Mouse (Mus musculus) forebrain, embryonic 15.5 days (tissue): ENCODE measurements around the gene Mmaa. TPM values are rescaled to one million over a fixed set of nuclear protein-coding genes. Genes with fewer than 3 reads are reported as not detected.

Source experiments
- ATAC-seq: fragments of 200-750 bp; cut with Nextera tagmentation; replicated peaks from 2 replicates; pipeline ENCODE4 v1.8.0; 2017; ENCODE audit warnings: mild to moderate bottlenecking, moderate TSS enrichment, moderate library complexity
- H3K27ac ChIP-seq: fragments of 300-500 bp; sonication (generic); replicated peaks from 2 replicates; pipeline ENCODE4 v1.5.1; 2015; ENCODE audit warnings: mild to moderate bottlenecking, inconsistent platforms
- H3K27me3 ChIP-seq: fragments of 300-500 bp; sonication (generic); 2 replicates; pipeline ENCODE4 v1.6.1; 2015; ENCODE audit warnings: inconsistent platforms
- H3K36me3 ChIP-seq: fragments of 300-500 bp; sonication (generic); 2 replicates; pipeline ENCODE4 v1.6.1; 2015; ENCODE audit warnings: mild to moderate bottlenecking, inconsistent platforms
- H3K4me1 ChIP-seq: fragments of 300-500 bp; sonication (generic); 2 replicates; pipeline ENCODE4 v1.6.1; 2015; ENCODE audit warnings: inconsistent platforms
- H3K4me2 ChIP-seq: fragments of 300-500 bp; sonication (generic); replicated peaks from 2 replicates; pipeline ENCODE4 v1.6.1; 2015; ENCODE audit warnings: mild to moderate bottlenecking, inconsistent platforms
- H3K4me3 ChIP-seq: fragments of 300-500 bp; sonication (generic); 2 replicates; pipeline ENCODE4 v1.5.1; 2015; ENCODE audit warnings: mild to moderate bottlenecking, inconsistent platforms
- H3K9ac ChIP-seq: fragments of 300-500 bp; sonication (generic); replicated peaks from 2 replicates; pipeline ENCODE4 v1.6.1; 2015; ENCODE audit warnings: mild to moderate bottlenecking, inconsistent platforms
- H3K9me3 ChIP-seq: fragments of 300-500 bp; sonication (generic); 2 replicates; pipeline ENCODE4 v1.6.1; 2016; ENCODE audit warnings: inconsistent platforms
- WGBS: fragments of 180-500 bp; shearing (Covaris S2); methylation state at CpG from one replicate; pipeline ENCODE4 v1.1.7; 2015; ENCODE audit warnings: mixed read lengths; 5-methylcytosine and 5-hydroxymethylcytosine counted together
- polyA plus RNA-seq: library from polyadenylated mRNA; unstranded; fragments of >200 nt; fragmentation: Nextera tagmentation; extraction: Ambion mirVana; gene quantifications from 2 replicates; pipeline ENCODE4 v1.2.1, GENCODE M21; 2015

Gene Mmaa
- polyA plus RNA-seq, 1 experiment from 2014 or later = 25.6 TPM

DNA sequence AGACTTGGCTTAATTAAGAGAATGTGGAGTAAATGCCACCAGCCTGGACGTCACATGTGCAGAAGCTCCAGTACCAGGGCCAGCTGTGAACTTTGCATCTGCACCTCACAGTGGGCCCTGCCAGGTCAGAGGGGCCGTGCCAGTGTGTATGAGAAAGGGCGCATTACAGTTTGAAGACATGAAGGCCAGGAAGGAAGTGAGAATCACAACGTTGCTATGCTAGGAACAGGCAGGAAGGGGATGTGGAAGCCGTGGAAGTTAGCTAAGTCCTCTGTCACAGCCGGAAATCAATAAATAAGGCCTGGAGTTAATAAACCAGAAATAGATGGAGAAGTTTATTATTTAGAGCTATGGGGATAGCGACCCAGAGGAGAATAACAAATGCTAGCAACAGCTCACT is 28.4 kb upstream of the Mmaa start:
- H3K36me3 ChIP-seq = no peaks in the 10 kb centered on the region
- WGBS = 74% methylated on average over 7 of the region's 7 CpGs

DNA sequence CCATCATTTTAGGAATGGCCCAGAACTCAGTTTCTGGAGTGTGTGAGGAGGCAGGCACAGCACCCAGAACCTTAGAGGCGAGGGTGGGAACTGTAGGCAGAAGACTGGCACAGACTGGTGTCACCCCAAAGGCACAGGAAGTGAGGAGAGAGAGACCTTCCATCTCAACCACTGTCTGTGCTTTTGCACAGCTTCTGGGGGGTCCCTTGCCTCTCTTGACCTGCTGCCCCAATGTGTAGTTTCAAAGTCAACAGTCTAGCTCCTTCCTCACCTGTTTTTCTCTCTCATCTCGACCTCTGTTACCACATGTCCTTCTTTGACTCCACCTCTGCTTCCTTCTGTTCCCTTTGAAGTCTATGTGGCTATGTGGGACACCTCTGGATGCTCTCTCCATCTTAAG is 16.1 kb upstream of the Mmaa start:
- no peaks in the 10 kb centered on the region for H3K27me3 ChIP-seq
- no peak overlapping the region for H3K9ac ChIP-seq
- H3K36me3 ChIP-seq = no peaks in the 10 kb centered on the region
- H3K4me3 ChIP-seq = no peak overlapping the region
- H3K4me1 ChIP-seq = no peaks in the 10 kb centered on the region
- H3K9me3 ChIP-seq = no peaks in the 10 kb centered on the region
- no peak for ATAC-seq
- WGBS = 76% methylated on average over 2 of the region's 2 CpGs
- H3K4me2 ChIP-seq = no peak overlapping the region
- H3K27ac ChIP-seq = no peak overlapping the region

More for the DNA sequence above, 28.4 kb upstream of the Mmaa start:
- H3K4me2 ChIP-seq = no peak overlapping the region
- H3K9ac ChIP-seq = no peak overlapping the region
- H3K9me3 ChIP-seq = no peaks in the 10 kb centered on the region
- ATAC-seq = no peak
- H3K27me3 ChIP-seq = no peaks in the 10 kb centered on the region
- no peak overlapping the region for H3K27ac ChIP-seq
- H3K4me1 ChIP-seq = no peaks in the 10 kb centered on the region
- no peak overlapping the region for H3K4me3 ChIP-seq

DNA sequence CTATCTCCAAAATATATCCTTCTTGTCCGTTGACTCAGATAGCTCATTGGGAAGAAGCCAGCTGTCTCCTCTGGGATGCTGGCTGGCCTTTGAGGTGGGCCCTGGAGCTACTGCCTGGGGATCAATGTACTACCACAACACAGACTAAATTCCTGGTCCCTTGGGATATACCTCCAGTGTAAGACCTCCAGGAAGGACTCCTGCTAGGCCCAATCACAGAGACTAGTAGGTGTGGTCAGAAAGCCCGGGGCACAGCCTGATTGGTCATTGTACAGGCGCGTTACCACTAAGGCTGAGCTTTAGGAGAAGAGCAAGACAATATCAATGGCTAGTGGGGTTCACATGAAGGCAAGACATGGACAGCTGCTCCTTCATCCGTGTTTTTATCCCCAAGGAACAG is 11.2 kb upstream of the Mmaa start:
- H3K4me1 ChIP-seq = no peaks in the 10 kb centered on the region
- ATAC-seq = no peak
- H3K27me3 ChIP-seq = no peaks in the 10 kb centered on the region
- H3K4me3 ChIP-seq = no peak overlapping the region
- H3K9me3 ChIP-seq = no peaks in the 10 kb centered on the region
- no peak overlapping the region for H3K4me2 ChIP-seq
- WGBS = 69% methylated on average over 5 of the region's 5 CpGs
- H3K9ac ChIP-seq = no peak overlapping the region
- H3K27ac ChIP-seq = no peak overlapping the region
- no peaks in the 10 kb centered on the region for H3K36me3 ChIP-seq

DNA sequence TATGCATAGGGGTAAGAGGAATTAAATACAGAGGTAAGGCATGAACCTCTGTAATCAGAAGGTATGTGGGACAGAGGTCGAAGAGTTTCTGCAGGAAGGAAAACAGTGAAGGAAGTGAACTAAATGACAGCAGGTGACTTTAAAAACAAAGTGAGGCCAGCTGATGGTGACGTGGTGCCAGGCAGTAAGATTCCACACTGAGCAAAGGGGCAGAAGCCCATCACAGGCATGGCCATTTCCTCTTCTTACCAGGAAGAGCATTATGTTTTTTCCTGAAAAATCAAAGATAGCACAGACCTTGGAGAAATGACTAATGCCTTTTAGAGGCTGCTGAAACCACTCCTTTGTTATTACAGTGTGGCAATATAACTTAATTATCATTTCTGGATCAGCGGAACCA is 6.8 kb upstream of the Mmaa start:
- Histone ChIP-seq H3K4me3 (no peak overlapping the region), H3K36me3 (no peaks in the 10 kb centered on the region), H3K4me1 (no peaks in the 10 kb centered on the region), H3K27me3 (no peaks in the 10 kb centered on the region), H3K9me3 (no peaks in the 10 kb centered on the region), H3K9ac (no peak overlapping the region), H3K4me2 (no peak overlapping the region), H3K27ac (no peak overlapping the region)
- 86% methylated on average over 3 of the region's 3 CpGs for WGBS
- no peak for ATAC-seq

DNA sequence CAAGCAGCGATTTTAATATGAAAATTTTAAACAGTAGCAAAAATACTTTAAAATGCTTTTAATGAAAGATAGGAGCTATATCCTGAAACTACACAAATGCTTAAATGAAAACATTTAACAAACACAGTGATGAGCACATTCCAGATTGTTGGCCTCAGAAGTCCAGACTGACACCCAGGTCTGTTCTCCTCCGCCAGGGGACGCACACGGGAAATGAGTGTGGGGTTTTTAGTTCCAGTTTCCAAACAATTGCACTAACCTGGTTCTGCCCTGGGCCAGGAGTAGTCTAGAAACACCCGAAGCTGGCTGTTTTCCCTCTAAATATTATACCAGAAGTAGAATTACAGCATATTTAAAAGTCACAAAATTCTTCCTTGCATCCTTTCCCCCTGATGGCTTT is 5.0 kb upstream of the Mmaa start:
- Histone ChIP-seq H3K36me3 (no peaks in the 10 kb centered on the region), H3K27ac (no peak overlapping the region), H3K4me3 (no peak overlapping the region), H3K9me3 (no peaks in the 10 kb centered on the region), H3K4me1 (peaks cover 7% of the 10 kb centered on the region), H3K9ac (no peak overlapping the region), H3K27me3 (no peaks in the 10 kb centered on the region), H3K4me2 (no peak overlapping the region)
- no peak for ATAC-seq
- WGBS = 87% methylated on average over 5 of the region's 5 CpGs

DNA sequence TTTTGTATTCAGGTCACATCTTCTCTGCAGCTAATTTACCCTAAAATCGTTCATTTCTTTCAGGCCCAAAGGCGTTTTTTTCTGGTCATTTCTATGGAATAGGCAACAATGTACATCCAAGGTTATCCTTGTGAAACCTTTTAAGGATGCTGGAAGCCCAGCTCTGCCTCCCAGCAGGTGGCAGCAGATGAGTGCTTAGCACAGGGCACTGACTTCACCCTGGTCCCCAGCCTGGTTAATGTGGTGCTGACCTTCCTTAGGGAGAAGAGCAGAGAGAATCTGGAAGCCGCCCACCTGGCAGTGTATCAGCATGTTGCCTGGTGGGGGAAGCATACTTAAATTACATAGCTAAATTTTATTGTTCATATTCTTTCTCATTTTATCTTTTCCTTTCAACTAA is 3.0 kb upstream of the Mmaa start:
- no peak for ATAC-seq
- 16% methylated on average over 3 of the region's 3 CpGs for WGBS
- H3K4me3 ChIP-seq = no peak overlapping the region
- no peaks in the 10 kb centered on the region for H3K36me3 ChIP-seq
- H3K9ac ChIP-seq = no peak overlapping the region
- H3K9me3 ChIP-seq = no peaks in the 10 kb centered on the region
- no peaks in the 10 kb centered on the region for H3K27me3 ChIP-seq
- no peak overlapping the region for H3K4me2 ChIP-seq
- no peak overlapping the region for H3K27ac ChIP-seq
- peaks cover 19% of the 10 kb centered on the region for H3K4me1 ChIP-seq

DNA sequence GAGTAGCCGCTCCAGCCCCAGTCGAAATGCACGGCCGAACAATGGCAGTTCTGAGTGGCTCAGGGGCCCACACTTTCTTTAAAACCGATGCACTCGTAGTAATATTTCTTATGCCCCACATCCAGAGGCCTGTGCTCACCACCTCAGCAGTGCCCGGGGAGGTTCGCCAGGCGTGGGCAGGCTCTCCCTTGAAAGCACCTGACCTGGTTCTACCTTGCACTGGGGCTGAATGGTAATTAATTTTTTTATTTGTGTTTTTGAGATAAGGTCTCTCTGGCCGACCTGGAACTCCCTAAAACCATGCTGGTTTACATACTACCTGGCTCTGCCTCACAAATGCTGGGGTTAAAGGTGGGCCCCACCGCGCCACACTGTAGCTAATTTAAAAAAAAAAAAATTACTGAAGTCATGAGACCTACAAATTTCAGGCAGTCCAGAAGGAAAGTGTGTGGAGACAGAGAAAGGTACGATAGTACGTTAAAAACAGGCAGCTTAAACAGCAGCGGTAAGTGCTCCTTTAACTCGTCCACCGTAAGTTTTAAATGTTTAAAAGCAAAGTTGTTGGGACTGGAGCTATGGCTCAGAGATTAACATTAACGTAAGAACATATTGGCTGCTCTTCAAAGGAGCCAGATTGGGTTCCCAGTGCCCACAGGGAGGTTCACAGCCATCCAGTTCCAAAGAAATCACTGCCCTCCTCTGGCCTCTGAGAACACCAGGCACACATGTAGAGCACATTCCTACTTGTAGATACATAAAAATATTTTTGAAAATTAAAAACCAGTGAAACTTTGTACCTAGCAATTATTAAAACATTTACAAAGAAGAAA is 754 bp upstream of the Mmaa start:
- no peaks in the 10 kb centered on the region for H3K27me3 ChIP-seq
- no peaks in the 10 kb centered on the region for H3K36me3 ChIP-seq
- peaks cover 34% of the 10 kb centered on the region for H3K4me1 ChIP-seq
- ATAC-seq = no peak
- peak overlapping the region; percentile 57 for H3K9ac ChIP-seq
- 13% methylated on average over 18 of the region's 18 CpGs for WGBS
- no peaks in the 10 kb centered on the region for H3K9me3 ChIP-seq
- peak overlapping the region; percentile 67 for H3K4me3 ChIP-seq
- peak overlapping the region; percentile 97 for H3K27ac ChIP-seq
- peak overlapping the region; percentile 70 for H3K4me2 ChIP-seq

DNA sequence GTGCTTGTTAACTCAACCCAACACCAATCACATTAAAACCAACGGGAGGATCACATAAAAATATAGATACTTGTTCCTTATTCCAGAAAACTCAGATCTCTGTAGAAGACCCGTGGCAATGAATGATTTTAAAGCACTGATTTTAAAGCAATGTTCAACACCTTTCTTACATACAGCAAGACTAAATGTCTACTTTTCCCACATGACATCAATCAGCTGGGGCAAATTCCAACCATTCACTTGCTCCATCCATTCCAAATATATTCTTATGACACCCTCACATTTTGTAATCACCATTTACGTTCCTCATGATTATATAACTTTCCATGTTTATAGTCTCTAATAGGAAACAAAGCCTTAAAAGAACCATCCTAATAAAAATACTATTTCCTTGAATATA is 896 bp downstream of the Mmaa start:
- H3K4me3 ChIP-seq = peak overlapping the region; percentile 67
- no peaks in the 10 kb centered on the region for H3K9me3 ChIP-seq
- peak overlapping the region; percentile 70 for H3K4me2 ChIP-seq
- 58% methylated on average over 3 of the region's 3 CpGs for WGBS
- H3K27me3 ChIP-seq = no peaks in the 10 kb centered on the region
- H3K36me3 ChIP-seq = no peaks in the 10 kb centered on the region
- peaks cover 39% of the 10 kb centered on the region for H3K4me1 ChIP-seq
- peak overlapping the region; percentile 97 for H3K27ac ChIP-seq
- peak overlapping the region; percentile 83; the same call in 1 of the 2 replicates for H3K9ac ChIP-seq
- ATAC-seq = no peak

DNA sequence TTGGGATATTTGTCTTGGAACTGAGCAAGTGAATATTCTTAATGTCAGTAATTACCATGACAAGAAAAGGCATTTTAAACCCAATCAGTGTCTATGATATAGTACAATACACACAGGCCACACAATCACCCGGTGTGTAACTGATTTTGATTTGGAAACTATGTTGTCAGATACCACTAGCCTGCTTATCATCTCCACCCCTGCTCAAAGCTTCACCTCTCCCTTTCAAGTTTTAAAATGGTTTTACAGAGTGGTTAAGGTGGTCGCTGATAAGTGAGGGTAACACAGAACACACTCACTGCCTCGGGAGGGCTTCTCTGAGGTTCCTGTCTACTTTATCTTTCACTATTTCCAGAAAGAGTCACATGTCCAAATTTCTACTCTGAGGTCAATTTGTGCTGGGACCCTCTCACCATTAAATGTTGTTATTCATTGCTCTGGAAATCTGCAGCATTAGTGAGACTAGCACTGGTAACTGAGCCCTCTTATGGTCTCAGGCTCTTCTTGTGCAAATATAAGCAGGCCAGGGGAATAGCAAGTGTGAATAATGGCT is 1.9 kb downstream of the Mmaa start:
- 86% methylated on average over 3 of the region's 3 CpGs for WGBS
- Histone ChIP-seq H3K4me1 (peaks cover 39% of the 10 kb centered on the region), H3K27me3 (no peaks in the 10 kb centered on the region), H3K27ac (no peak overlapping the region), H3K9ac (no peak overlapping the region), H3K36me3 (no peaks in the 10 kb centered on the region), H3K4me2 (peak overlapping the region; percentile 70), H3K9me3 (no peaks in the 10 kb centered on the region), H3K4me3 (0 out of 2 replicates have a peak overlapping the region, but pooled peaks have one; percentile 67)
- ATAC-seq = no peak

DNA sequence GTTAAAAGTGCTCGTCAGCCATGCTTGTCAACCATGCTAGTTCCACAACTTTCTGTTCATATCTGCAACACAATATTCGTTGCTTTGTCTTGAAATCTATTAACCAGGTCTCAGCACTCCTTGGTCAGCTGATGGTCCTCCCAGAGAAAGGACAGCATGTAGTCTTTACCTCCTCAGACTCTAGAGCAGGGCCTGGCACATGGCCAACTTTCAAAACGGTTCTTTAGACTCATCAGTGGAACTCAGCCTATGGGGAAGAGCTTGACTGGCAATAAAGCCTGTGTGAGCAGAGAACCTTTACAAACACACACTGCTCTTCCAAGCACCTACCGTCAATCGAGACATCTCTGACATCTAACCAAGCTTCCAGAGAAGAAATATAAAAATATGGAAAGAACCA is 5.1 kb downstream of the Mmaa start:
- 72% methylated on average over 5 of the region's 5 CpGs for WGBS
- peaks cover 32% of the 10 kb centered on the region for H3K4me1 ChIP-seq
- no peak for ATAC-seq
- H3K36me3 ChIP-seq = no peaks in the 10 kb centered on the region
- no peak overlapping the region for H3K4me2 ChIP-seq
- H3K9me3 ChIP-seq = no peaks in the 10 kb centered on the region
- H3K27ac ChIP-seq = no peak overlapping the region
- H3K4me3 ChIP-seq = no peak overlapping the region
- H3K9ac ChIP-seq = no peak overlapping the region
- H3K27me3 ChIP-seq = no peaks in the 10 kb centered on the region

DNA sequence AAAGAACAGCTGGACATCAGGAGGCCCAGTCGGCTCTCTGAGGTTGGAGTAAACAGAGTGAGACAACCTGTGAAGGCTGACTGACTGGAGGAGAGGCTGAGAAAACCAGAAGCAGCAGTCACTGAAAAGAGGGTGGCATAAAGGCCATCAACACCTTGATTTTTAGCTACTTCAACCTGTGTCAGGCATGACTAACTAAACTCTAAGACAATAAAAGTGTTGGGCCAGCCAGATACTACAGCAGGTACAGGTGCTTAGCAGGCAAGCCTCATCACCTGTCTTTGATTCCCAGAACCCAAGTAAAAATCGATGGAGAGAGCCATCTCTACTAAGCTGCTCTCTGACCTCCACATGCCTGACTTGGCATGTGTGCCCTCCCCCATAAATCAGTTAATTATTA is 6.1 kb downstream of the Mmaa start:
- H3K4me1 ChIP-seq = peaks cover 29% of the 10 kb centered on the region
- no peak overlapping the region for H3K27ac ChIP-seq
- no peak for ATAC-seq
- WGBS = 74% methylated on average over 2 of the region's 2 CpGs
- H3K9ac ChIP-seq = no peak overlapping the region
- H3K36me3 ChIP-seq = no peaks in the 10 kb centered on the region
- H3K9me3 ChIP-seq = no peaks in the 10 kb centered on the region
- no peak overlapping the region for H3K4me2 ChIP-seq
- H3K4me3 ChIP-seq = no peak overlapping the region
- H3K27me3 ChIP-seq = no peaks in the 10 kb centered on the region

DNA sequence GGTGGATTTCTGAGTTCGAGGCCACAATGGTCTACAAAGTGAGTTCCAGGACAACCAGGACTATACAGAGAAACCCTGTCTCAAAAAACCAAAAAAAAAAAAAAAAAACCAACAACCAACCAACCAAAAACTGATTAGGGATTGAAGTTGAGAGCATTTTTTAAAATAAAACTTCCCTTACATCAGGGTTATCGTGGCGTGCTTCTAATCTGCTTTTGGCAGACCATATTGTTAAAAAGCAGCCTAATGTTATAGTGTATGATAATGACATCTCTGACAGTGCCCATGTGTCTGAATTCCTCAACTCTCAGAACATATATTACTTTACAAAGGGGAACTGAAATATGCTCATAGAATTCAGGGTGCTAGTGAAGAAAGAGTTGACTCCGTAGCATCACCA is 6.5 kb downstream of the Mmaa start:
- WGBS = 92% methylated on average over 4 of the region's 4 CpGs
- Histone ChIP-seq H3K9me3 (no peaks in the 10 kb centered on the region), H3K27me3 (no peaks in the 10 kb centered on the region), H3K36me3 (no peaks in the 10 kb centered on the region; the same call in 1 of the 2 replicates), H3K4me1 (peaks cover 25% of the 10 kb centered on the region), H3K4me3 (no peak overlapping the region), H3K4me2 (no peak overlapping the region), H3K27ac (no peak overlapping the region), H3K9ac (no peak overlapping the region)
- no peak for ATAC-seq
